Mouse (Mus musculus) gonadal fat pad, adult 2 months (tissue): ENCODE measurements around the gene Klf4. TPM values are rescaled to one million over a fixed set of nuclear protein-coding genes. Genes with fewer than 3 reads are reported as not detected.

ENCODE experiments used
- DNase-seq: peaks from one replicate; pipeline ENCODE4 v3.0.0-alpha.2; 2012; ENCODE audit warnings: low read depth
- polyA plus RNA-seq: library from polyadenylated mRNA; depleted of rRNA; stranded (reverse); fragments of >200 nt; gene quantifications from 2 replicates; pipeline ENCODE4 v1.2.3, GENCODE M21; 2012; rRNA removed

The Klf4 gene
- polyA plus RNA-seq = 25.8 and 27.7 TPM in 2 replicates

DNA sequence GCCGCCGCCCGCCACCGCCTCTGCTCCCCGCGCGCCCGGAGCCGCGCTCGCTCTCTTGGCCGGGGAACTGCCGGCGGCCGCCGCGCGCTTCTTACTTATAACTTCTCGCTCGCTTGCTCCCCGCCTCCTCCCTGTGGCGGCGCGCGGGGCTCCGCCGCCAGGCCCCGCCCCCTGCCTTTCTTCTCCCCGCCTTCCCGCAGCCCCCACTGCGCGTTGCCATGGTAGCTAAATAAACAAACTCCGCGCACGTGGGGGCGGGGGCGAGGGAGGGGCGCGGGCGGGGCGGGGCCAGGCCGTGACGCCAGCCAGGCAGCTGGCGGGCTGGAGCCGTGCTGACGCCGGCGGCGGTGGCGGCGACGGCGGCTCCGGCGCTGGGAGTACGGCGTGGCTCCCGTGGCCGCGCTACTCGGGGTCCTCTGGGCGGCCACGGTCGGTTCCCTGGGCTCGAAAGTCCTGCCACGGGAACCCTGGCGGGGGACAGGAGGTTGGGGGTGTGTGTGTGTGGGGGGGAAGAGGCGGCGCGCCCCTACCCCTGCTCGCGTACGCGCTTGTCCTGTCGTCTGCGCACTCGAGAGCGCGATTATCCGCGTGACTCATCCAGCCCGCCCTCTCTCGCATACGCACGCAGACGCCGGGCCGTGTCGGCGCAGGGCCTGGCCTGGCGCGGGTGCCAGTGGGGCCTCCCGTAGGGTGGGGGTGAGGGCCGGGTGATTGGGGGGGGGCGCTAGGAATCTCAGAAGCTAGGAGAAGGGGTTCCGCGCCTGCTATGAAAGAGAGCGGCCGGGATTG, at the start of gene Klf4:
Gene Klf4 (minus strand): TSS at position 60 of the 789 bp plus-strand sequence.
- DNase-seq = no peak

DNA sequence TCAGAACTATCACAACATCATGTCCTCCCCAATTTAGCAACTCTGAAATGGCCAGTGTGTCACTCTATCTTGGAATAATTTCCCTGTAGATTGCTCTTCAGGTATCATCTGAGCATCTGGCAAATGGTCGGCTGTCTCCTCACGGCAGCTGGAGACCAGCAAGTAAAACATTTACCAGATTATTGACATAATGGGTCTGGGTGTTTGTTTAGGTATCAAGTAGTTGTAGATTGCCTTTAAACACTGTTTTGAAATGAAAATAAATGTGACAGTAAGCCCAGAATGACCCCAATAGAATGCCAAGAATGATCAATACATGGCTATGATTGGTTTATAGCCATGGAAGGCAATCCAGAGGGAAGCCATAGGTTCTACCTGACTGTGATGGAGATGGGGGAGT, 39.2 kb upstream of the Klf4 start:
- no peak for DNase-seq

DNA sequence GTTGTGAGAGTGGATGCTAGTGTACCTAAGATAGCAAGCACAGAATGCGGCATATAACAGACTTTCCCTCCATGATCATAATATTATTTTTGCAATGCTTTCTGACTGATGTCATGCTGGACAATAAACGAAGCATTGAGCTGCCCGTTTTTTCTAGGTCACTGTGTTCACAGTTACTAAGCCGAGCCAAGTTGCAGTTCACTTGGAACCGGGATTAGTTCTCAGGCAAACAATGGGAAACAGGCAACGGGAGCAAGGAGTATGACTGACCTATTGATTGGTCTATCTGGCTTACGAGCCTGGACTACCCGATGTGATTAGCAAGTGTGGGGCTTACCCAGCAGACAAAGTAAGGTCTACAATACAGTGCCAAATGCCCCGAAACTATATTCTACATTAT, 35.7 kb upstream of the Klf4 start:
- no peak for DNase-seq

DNA sequence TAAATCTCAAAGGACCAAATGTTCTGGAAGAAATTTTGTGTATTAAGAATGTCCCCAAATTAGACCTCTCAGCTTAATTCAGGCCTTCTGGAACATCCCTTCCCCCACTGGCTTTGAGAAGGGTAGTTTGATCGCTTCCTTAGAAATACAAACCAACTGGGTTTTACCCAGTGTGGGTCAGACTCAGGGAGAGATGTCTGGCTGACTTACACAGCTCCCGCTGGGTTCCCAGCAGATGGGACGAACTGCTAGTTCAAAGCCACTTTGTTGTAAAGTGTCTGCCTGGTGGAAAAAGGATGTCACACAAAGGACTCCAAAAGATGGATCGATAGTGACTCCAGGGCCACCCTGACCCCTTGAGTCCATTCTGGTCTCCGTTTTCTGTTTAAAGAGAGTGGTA, 35.3 kb upstream of the Klf4 start:
- DNase-seq = no peak

DNA sequence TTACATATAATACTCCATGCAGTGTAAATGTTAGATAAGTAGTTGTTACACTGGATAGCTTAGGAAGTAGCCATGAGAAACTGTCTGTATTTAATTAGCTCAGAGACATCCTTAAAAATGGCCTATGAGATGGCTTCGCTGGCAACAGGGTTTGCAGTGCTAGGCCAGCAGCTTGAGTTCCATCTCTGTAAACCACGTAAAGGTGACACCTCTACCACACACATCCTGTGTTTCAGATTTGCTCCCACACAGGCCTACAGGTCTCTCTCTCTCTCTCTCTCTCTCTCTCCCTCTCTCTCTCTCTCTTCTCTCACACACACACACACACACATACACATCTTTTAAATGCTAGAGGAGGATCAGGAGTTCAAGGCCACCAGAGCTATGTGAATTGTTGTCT, 32.1 kb upstream of the Klf4 start:
- no peak for DNase-seq

DNA sequence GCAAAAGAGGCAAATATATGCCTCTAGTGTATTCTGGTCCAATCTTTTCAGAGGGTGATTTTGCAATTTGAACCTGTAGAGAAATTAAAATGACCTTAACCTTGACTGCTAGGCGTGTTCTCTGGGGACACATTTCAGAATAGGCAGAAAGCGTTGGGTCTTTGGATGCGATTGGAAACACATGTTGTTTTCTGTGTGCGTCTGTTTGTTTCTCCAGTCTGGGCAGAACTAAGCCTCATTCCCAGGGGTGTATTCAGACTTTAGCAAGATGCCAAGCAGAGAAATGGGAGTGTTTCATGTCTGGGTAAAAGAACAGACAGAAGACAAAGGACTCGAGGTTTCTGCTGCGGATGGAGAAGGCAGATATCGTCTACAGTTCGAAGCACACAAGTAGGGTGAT, 30.8 kb upstream of the Klf4 start:
- DNase-seq = no peak

DNA sequence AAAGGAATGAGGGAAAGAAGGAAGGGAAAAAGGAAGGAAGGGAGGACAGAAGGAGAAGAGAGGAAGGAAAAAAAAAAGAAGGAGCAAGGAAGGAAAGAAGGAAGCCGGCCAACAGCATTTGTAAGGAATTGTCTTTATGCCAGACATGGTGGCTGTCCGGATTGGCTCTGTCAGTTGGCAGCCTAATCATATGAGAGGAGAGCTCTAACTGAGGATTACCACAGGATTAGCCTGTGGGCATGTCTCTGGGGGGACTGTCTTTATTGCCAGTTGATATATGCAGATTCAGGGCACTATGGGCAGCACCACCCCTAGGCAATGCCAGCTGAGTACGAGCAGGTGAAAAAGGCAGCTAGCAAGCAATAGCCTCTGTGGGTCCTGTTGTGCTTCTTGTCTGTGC, 29.8 kb upstream of the Klf4 start:
- DNase-seq = no peak

DNA sequence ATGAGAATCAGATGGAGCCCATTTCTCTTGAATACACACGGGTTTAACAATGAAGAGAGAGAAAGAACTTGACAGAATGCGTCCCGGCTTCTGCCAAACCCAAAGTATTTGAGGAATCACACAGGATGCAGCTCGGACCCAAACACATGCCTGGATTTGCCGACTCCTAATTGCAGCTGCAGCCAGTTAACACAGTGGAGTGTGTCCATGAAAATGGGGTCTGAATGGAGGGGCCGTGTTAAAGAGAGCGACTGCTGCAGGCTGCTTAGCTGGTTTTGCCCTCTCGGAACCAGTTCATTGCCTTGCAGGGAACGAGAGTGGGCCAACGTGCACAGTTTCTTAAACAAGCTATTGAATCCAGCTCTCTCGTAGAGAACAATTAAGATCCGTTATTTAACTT, 14.6 kb upstream of the Klf4 start:
- DNase-seq = no peak

DNA sequence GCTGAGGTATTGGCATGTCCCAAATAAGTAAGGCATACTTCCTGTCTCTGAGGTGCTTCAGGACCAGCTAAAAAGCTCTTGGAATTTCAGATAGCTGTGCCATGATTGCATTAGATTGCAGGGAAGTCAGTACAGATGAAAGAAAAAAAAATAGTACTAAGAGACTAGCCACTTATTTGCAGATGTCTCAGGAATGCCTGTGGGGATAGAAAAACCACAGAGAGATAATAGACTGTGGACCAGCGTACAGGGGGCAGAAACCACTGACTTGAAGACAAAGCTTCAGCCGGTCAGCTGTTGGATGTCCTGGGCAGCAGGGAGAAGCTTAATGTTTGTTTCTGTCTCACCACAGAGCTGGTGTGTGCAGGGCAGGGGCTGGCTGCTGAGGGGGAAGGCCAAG, 10.5 kb upstream of the Klf4 start:
- DNase-seq = no peak

DNA sequence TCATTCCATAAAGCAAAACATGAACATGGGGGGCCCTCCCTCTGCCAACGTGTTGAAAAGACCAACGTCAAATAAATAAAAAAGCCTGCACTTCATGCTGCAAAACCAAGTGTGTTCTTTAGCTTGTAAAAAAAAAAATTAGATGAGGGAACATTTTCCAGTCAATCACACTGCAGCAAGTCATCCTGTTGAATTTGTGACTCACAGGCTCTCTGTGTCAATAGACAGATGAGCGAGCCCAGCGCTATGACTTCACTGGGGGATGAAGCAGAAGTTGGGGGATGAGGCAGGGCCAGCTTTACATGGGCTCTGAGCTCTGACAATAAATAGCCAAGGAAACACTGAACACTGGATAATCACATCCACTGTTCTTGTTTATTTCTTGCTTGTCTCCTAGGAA, 9.4 kb upstream of the Klf4 start:
- no peak for DNase-seq

DNA sequence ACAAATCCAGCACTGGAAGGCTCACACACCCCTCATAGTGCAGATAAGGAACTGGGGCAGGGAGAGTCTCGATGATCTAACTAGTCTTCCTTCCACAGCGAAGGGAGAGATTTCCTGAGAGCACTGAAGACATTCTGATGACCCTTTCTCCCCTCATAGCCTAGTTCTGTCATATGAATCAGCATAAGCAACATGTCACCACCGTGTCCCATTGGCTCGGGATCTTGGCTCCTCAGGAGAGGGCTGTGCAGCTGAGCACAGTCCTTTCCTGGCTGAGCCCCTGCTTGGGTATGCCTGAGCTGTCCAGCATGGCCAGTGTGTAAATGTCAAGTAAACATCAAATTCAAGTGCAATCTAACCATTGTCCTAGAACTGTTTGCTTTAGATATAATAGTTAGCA, 9.0 kb upstream of the Klf4 start:
- DNase-seq = no peak

DNA sequence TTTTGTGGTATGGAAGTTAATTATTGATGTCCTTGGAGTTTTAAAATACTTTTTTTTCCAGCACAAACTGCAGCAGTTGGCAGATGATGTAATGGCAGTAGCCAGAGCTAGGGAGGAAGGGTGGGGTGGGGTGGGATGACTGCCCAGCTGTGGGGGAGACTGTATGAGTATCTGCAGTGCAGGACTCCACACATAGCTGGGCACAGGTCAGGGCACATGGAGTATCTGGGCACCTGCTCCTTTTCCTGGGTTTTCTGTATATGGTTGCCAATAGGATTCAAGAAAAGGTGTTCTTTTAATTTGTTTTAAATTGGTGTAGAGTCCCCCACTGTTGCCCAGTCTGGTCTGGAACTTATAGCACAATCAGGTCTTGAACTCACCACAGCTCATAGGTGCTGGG, 2.7 kb upstream of the Klf4 start:
- DNase-seq = no peak

DNA sequence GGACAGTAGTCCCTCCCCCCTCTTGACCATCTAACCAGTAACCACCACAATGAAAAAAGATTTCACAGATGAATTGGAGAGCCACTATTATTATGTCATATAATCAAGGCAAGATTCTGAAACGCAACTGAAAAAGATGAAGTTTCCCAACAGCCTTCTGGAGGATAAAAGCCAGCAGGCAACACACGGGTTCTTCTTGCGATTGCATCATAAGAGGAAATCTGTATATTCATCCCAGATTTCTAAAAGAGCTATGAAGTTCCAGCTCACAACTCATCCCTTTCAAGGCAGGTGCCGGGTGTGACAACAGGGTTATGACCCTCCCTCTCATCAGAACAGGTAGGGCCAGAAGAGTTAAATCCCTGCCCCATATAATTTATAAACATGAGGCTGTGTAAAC, 2.2 kb upstream of the Klf4 start:
- DNase-seq = no peak

DNA sequence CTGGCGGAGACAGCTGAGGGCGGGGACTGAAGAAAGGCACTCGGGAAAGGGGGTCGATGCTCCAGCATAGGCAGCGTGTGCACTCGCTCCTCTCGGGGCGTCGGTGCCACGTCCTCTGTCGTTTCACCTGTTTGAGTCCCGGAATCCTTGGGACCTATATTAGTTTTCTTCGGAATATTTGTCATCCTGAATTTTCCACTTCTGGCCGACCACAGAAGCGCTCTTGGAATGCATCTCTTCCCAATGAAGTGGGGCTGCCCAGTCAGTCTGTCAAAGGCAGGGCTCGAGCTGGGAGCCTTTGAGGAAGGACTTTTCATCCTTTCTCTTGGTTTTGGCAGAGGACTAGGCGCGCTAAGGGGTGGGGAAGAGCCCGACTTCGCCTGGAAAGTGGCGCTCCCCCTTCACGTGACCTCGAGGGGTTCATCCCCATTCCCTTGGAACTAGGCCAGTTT, 1.6 kb upstream of the Klf4 start:
- DNase-seq = no peak

DNA sequence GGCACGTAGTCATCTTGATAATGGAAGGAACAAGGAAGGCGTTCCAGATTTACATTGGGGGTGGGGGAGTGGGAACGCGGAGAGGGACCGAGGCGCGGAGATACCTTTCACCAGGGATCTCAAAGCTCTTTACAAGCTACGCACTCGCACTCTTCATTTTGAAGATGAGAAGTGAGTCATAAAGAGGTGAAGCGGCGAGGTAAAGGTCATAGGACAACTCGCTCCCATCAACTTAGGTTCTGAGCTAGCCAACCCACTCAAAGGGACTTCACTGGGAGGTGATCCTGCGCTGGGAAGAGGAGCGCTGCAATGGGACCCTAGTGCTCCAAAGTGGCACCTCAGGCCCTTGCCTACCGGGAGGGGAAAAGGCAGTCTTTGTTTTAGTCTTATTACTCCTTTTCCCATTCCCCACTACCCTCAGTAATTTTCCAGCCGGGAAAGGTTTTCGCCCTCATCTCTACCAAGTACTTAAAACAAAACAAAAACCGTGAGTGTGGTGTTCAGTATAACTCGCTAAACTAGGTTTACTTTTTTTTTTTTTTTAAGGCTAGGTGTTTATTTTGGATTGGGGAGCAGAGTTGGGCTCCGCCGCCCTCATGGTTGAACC, 1.0 kb upstream of the Klf4 start:
- no peak for DNase-seq

DNA sequence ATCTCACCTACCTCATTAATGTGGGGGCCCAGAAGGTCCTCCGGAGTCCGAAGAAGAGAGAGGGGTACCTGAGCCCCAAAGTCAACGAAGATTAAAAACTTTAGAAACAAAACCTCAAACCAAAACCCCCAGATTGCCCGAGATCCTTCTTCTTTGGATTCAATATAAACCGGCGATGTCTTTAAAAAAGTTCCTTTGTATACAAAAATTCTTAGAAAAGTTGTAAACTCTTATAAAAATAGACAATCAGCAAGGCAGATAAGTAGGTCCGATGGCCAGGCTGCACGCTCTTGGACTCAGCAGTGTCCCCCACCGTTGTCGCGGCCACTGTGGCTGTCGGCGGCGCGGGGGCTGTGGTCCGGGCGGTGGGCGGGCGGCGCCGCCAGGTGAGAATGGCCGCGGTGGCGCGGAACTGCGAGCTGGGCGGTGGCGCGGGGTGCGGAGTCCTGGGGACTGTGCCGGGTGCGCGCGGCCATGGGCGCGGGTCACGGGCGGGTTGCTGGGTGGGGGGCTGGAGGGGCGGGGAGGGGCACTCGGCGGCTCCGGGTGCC, 335 bp downstream of the Klf4 start:
- DNase-seq = no peak

DNA sequence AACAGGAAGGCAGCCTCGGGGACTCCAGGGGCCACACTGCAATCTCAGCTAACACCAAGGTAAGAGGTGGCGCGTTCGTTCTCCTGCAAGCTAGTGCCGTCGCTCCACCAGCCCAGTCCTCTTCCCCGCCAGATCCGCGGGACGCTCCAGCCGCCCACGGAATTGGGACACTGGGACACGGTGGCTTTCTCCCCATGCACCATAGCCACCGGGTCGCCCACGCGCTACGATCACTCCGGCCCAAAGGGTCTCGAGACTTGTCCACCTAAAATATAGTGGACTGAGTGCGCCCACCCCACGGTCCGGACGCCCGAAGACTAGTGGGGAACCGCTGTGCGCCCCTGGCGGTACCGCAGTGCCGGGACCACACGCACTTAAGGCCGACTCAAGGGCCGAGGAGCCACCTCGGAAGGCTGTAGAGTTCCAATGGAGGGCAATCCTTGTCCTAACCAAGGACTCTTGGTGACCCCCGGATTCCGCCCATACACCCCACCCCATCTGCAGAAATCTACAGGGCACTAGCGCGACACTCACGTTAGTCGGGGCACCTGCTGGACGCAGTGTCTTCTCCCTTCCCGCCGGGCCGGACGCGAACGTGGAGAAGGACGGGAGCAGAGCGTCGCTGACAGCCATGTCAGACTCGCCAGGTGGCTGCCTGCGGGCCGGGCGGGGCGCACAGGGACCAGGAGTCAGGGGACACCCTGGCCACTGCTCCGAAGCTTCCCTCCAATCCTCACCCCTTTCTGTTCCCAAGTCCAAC, 990 bp downstream of the Klf4 start:
- no peak for DNase-seq

DNA sequence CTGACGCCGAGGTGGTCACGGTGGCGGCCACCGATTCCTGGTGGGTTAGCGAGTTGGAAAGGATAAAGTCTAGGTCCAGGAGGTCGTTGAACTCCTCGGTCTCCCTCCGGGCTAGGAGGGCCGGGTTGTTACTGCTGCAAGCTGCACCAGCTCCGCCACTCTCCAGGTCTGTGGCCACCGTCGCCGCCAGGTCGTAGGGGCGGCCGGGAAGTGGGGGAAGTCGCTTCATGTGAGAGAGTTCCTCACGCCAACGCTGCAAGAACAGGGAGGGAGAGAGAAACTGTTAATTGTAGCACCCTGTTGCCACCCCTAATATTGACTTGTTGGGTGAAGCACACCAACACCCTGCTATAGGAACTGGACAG, 1.6 kb downstream of the Klf4 start:
- no peak for DNase-seq

DNA sequence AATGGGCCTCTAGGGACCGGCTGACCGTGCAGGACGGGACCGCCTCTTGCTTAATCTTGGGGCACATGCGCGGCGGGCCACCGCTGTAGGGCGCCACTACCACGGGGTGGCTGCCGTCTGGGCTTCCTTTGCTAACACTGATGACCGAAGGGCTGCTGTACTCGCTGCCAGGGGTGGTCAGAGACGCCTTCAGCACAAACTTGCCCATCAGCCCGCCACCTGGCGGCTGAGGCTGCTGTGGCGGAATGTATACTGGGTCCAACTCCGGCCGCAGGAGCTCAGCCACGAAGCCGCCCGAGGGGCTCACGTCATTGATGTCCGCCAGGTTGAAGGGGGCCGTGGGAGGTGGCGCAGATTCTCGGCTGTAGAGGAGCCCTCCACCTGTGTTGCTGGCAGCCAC, 2.0 kb downstream of the Klf4 start:
- DNase-seq = no peak

DNA sequence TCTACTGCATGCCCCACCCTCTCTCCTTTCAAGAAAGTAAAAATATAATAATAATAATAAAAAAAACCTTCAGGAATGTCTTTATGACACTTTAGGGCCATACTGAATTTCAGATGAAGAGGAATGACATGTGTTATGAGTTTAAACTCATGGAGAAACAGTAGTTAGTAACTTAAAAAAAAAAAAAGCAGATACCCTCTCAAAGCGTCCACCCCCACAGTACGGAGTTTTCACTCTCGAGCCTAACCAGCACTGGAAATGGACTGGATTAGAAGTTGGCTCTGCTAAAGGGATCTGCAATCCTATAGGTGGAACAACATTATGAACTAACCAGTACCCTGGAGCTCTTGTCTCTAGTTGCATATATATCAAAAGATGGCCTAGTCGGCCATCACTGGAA, 3.9 kb downstream of the Klf4 start:
- DNase-seq = no peak

DNA sequence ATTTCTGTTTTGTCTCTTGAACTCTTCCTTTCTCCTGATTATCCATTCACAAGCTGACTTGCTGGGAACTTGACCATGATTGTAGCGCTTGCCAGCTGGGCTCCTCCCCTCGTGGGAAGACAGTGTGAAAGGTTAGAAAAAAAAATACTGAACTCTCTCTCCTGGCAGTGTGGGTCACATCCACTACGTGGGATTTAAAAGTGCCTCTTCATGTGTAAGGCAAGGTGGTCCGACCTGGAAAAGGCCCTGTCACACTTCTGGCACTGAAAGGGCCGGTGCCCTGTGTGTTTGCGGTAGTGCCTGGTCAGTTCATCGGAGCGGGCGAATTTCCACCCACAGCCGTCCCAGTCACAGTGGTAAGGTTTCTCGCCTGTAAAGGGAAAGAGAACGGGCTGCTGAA, 4.3 kb downstream of the Klf4 start:
- no peak for DNase-seq

DNA sequence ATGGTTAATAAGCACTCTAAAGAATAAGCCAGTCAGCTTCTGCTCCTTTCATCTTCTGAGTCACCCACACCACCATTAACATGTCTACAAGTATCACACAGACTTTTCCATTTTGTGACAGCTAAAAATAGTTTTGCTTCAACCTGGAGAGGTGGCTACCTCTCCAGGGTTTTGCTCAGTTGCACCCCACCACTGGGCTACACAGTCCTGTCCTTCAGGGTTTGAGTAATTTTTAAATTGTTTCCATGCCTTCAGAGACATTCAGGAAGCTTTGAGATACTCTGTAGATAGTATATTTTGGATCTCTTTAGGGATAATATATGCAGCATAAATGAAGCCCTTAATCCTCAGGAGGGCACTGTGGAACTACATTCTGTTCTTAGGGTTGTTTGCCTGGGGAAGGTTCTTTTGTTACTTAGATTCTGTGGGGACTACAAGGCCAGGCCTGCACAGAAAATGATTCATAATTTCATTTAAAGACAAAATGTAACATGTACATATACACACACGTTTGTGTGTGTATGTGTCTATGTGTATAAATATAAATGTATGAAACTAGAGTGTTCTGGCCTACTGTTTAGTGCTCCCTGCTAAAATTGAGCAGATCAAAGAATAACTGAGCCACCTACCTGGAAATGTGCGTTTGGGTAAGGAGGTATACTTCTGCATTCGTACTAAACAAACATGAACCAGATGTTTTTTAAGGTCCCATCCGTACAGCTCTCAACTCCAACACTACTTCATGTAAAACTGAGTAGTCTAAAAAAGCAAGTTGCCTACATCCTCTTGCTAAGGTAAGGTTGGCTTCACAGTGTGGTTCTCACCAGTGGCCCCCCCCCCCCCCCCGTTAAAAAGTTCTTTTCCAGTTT, 5.8 kb downstream of the Klf4 start:
- DNase-seq = no peak
